Mouse (Mus musculus): ENCODE measurements at regions not wholly inside any gene's neighbourhood (a gene's known extent, or its start where the extent isn't known, plus 50 kb on each side); places are given as distances from the start of the nearest gene placed in this dataset.

- TF ChIP-seq TAL1 (IDR thresholded peaks at IDR 0.05; ENCODE audit: low read length) (no peak), ZMIZ1 (IDR thresholded peaks at IDR 0.05; ENCODE audit: low read depth, low read length) (no peak)
Measured at GRCm38 (mm10) chr13:53639115-53639514, 166.2 kb upstream of the Msx2 start (continued).

GRCm38 (mm10) chr13:53636011-53636410 lies 163.1 kb upstream of the Msx2 start:
- Histone ChIP-seq H3K36me3 (ENCODE audit: control insufficient read depth in 1 of 2, insufficient read depth in 2 of 2, low read length in 2 of 2) (no peaks in the 10 kb centered on the region), H3K4me1 (ENCODE audit: control insufficient read depth in 1 of 2, insufficient read depth in 2 of 2, low read length in 2 of 2) (no peaks in the 10 kb centered on the region), H3K9me3 (replicated peaks; ENCODE audit: insufficient read depth, low read length) (no peaks in the 10 kb centered on the region), H3K27ac (ENCODE audit: control insufficient read depth, low read depth, low read length) (no peak overlapping the region), H3K79me2 (ENCODE audit: control insufficient read depth, insufficient read depth, low read length, poor library complexity) (no peaks in the 10 kb centered on the region), H3K9ac (ENCODE audit: control insufficient read depth, low read depth, low read length, poor library complexity, severe bottlenecking) (no peak overlapping the region), H3K4me3 (ENCODE audit: control insufficient read depth in 1 of 2, insufficient read depth in 1 of 2, low read depth in 2 of 2, low read length in 2 of 2) (no peak overlapping the region), H3K27me3 (ENCODE audit: control insufficient read depth in 1 of 2, insufficient read depth in 2 of 2, low read length in 2 of 2) (no peaks in the 10 kb centered on the region)
- no peak for DNase-seq (ENCODE audit: low read depth, low spot score)
- TF ChIP-seq UBTF (IDR thresholded peaks at IDR 0.05; ENCODE audit: borderline replicate concordance, insufficient read depth, low read depth, low read length) (no peak), MAFK (IDR thresholded peaks at IDR 0.05; ENCODE audit: borderline replicate concordance, low read depth, low read length) (no peak)

- Histone ChIP-seq H3K4me3 (ENCODE audit: control insufficient read depth in 1 of 2, insufficient read depth in 1 of 2, low read depth in 2 of 2, low read length in 2 of 2) (no peak overlapping the region), H3K4me1 (ENCODE audit: control insufficient read depth in 1 of 2, insufficient read depth in 2 of 2, low read length in 2 of 2) (no peaks in the 10 kb centered on the region), H3K9me3 (replicated peaks; ENCODE audit: insufficient read depth, low read length) (no peaks in the 10 kb centered on the region), H3K36me3 (ENCODE audit: control insufficient read depth in 1 of 2, insufficient read depth in 2 of 2, low read length in 2 of 2) (no peaks in the 10 kb centered on the region), H3K27ac (ENCODE audit: control insufficient read depth, low read depth, low read length) (no peak overlapping the region), H3K79me2 (ENCODE audit: control insufficient read depth, insufficient read depth, low read length, poor library complexity) (no peaks in the 10 kb centered on the region), H3K9ac (ENCODE audit: control insufficient read depth, low read depth, low read length, poor library complexity, severe bottlenecking) (no peak overlapping the region), H3K27me3 (ENCODE audit: control insufficient read depth in 1 of 2, insufficient read depth in 2 of 2, low read length in 2 of 2) (no peaks in the 10 kb centered on the region)
- DNase-seq (ENCODE audit: low read depth, low spot score) = no peak
- no peak for TF ChIP-seq JUND (IDR thresholded peaks at IDR 0.05; ENCODE audit: low read depth, low read length)
- no peak for TF ChIP-seq ZKSCAN1 (IDR thresholded peaks at IDR 0.05; ENCODE audit: low read depth, low read length)
- TF ChIP-seq SIN3A (IDR thresholded peaks at IDR 0.05; ENCODE audit: low read length) = no peak
- no peak for TF ChIP-seq POLR2AphosphoS2 (IDR thresholded peaks at IDR 0.05; ENCODE audit: low read length)
- no peak for TF ChIP-seq MYB (IDR thresholded peaks at IDR 0.05; ENCODE audit: low read depth, low read length)
- no peak for TF ChIP-seq ELF1 (IDR thresholded peaks at IDR 0.05; ENCODE audit: low read depth, low read length)
- no peak for TF ChIP-seq ZNF384 (IDR thresholded peaks at IDR 0.05; ENCODE audit: low read depth, low read length)
- TF ChIP-seq ZMIZ1 (IDR thresholded peaks at IDR 0.05; ENCODE audit: low read depth, low read length) = no peak
- no peak for TF ChIP-seq MEF2A (IDR thresholded peaks at IDR 0.05; ENCODE audit: extremely low read depth, insufficient replicate concordance, low read depth, low read length, poor library complexity, severe bottlenecking)
- no peak for TF ChIP-seq ZC3H11A (IDR thresholded peaks at IDR 0.05; ENCODE audit: low read depth, low read length)
- TF ChIP-seq KAT2A (conservative IDR thresholded peaks at IDR 0.05; ENCODE audit: low read depth, low read length) = no peak
- TF ChIP-seq BHLHE40 (IDR thresholded peaks at IDR 0.05; ENCODE audit: borderline replicate concordance, low read depth, low read length) = no peak
- no peak for TF ChIP-seq EP300 (IDR thresholded peaks at IDR 0.05; ENCODE audit: low read depth in 1 of 2, low read length in 2 of 2)
- TF ChIP-seq MXI1 (IDR thresholded peaks at IDR 0.05; ENCODE audit: low read depth, low read length) = no peak
- no peak for TF ChIP-seq USF1 (IDR thresholded peaks at IDR 0.05; ENCODE audit: low read depth, low read length)
- no peak for TF ChIP-seq TBP (IDR thresholded peaks at IDR 0.05; ENCODE audit: low read depth, low read length)
- TF ChIP-seq CHD2 (IDR thresholded peaks at IDR 0.05; ENCODE audit: low read length) = no peak
- no peak for TF ChIP-seq ETS1 (IDR thresholded peaks at IDR 0.05; ENCODE audit: low read depth, low read length)
Measured at GRCm38 (mm10) chr13:53634637-53635203, 161.8 kb upstream of the Msx2 start.
